15 mouse cellular contexts compared by ENCODE assay signal in the genomic region with DNA sequence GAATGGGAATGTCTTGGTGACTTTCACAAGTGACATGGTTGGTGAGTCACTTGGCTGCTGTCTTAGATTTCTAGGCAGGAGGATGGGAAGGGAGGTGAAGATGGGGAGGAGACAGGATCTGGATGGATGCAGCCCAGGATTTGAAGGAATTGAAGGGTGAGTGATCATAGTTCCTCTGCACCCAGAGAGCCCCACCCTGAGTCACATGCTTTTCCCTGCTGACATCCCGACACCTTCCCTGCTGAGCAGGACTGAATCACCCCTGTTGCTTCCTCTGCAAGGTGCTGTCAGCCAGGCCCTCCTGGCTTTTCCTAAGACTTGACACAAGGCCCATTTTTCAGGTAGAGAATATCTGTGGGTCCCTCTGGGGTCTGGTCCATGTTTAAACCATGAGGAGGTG.
"Had no signal": no experiment of that assay in that cellular context is flagged by ENCODE, and none has a peak within 500 bp of the region (broad histone marks: within the 10 kb centered on the region; RNA-seq: fewer than 3 reads in every experiment).

No protein-coding gene starts in this region.

- ATAC-seq: liver, embryonic 12.5 days had no signal

- H3K4me3 ChIP-seq: limb, embryonic 10.5 days; limb, embryonic 13.5 days; liver, embryonic 12.5 days; liver, embryonic 15.5 days; lung, embryonic 15.5 days had no signal

- H3K27me3 ChIP-seq: limb, embryonic 13.5 days; lung, embryonic 15.5 days had no signal

- DNase-seq: kidney, adult 11 months; kidney, adult 8-10 months; kidney, postnatal 14 days; kidney, postnatal 4 days; liver; lung, adult 18-20 months; lung, postnatal 10 days; midbrain, embryonic 14.5 days; thymus, postnatal 25 days had no signal

- H3K4me1 ChIP-seq: liver, embryonic 12.5 days; liver, embryonic 15.5 days had no signal

- H3K36me3 ChIP-seq: limb, embryonic 10.5 days; limb, embryonic 13.5 days; liver, embryonic 12.5 days; liver, embryonic 15.5 days; lung, embryonic 15.5 days had no signal

- H3K9ac ChIP-seq: limb, embryonic 13.5 days; liver, embryonic 12.5 days; liver, embryonic 15.5 days; lung, embryonic 15.5 days had no signal

- H3K27ac ChIP-seq: limb, embryonic 13.5 days; liver, embryonic 12.5 days; liver, embryonic 15.5 days; lung, embryonic 15.5 days had no signal

- H3K4me2 ChIP-seq: limb, embryonic 13.5 days; liver, embryonic 12.5 days; liver, embryonic 15.5 days; lung, embryonic 15.5 days; midbrain, embryonic 11.5 days had no signal

- H3K9me3 ChIP-seq: limb, embryonic 10.5 days; limb, embryonic 13.5 days; liver, embryonic 12.5 days; liver, embryonic 15.5 days; lung, embryonic 15.5 days had no signal
